Mouse (Mus musculus) cerebellum, adult 18-20 months (tissue): ENCODE measurements around the gene Slc22a23.
A peak's percentile ranks its signal among the peaks of the same experiment; 100 is the strongest.

ENCODE experiments used
- DNase-seq, 2 experiments: peaks; one replicate each; pipeline ENCODE4 v3.0.0; 2021

The Slc22a23 gene

GRCm38 (mm10) chr13:34299351-34300333, 45.3 kb downstream of the Slc22a23 start:
- DNase-seq = no peak

- DNase-seq = no peak
These were observed 46.3 kb downstream of the Slc22a23 start for GRCm38 (mm10) chr13:34298674-34299073.

GRCm38 (mm10) chr13:34298061-34298460, 46.9 kb downstream of the Slc22a23 start:
- DNase-seq = no peak

- DNase-seq = no peak
These were observed 49.1 kb downstream of the Slc22a23 start for GRCm38 (mm10) chr13:34295787-34296435.

GRCm38 (mm10) chr13:34294212-34294611, 50.8 kb downstream of the Slc22a23 start:
- no peak for DNase-seq

GRCm38 (mm10) chr13:34292042-34292441, 52.9 kb downstream of the Slc22a23 start:
- DNase-seq = no peak

GRCm38 (mm10) chr13:34290346-34290745, 54.6 kb downstream of the Slc22a23 start:
- DNase-seq = no peak

GRCm38 (mm10) chr13:34289567-34289966, 55.4 kb downstream of the Slc22a23 start:
- DNase-seq = no peak

GRCm38 (mm10) chr13:34288129-34288528, 56.9 kb downstream of the Slc22a23 start:
- DNase-seq = no peak

GRCm38 (mm10) chr13:34287601-34288083, 57.3 kb downstream of the Slc22a23 start:
- DNase-seq = no peak

- no peak for DNase-seq
These were observed 63.6 kb downstream of the Slc22a23 start for GRCm38 (mm10) chr13:34281360-34281759.

GRCm38 (mm10) chr13:34278759-34279270, 66.2 kb downstream of the Slc22a23 start:
- no peak for DNase-seq

GRCm38 (mm10) chr13:34278288-34278701, 66.7 kb downstream of the Slc22a23 start:
- DNase-seq = no peak

- no peak for DNase-seq
These were observed 67.4 kb downstream of the Slc22a23 start for GRCm38 (mm10) chr13:34277611-34278010.

- peak; percentile 40 to 54 for DNase-seq
These were observed 68.0 kb downstream of the Slc22a23 start for GRCm38 (mm10) chr13:34277001-34277400.

GRCm38 (mm10) chr13:34274890-34275289, 70.1 kb downstream of the Slc22a23 start:
- no peak for DNase-seq

GRCm38 (mm10) chr13:34274417-34274816, 70.6 kb downstream of the Slc22a23 start:
- peak; percentile 31 to 34 for DNase-seq

GRCm38 (mm10) chr13:34272275-34273054, 72.5 kb downstream of the Slc22a23 start:
- no peak for DNase-seq

GRCm38 (mm10) chr13:34271665-34272064, 73.3 kb downstream of the Slc22a23 start:
- no peak for DNase-seq

GRCm38 (mm10) chr13:34270886-34271602, 73.9 kb downstream of the Slc22a23 start:
- DNase-seq = no peak

- DNase-seq = no peak
These were observed 75.5 kb downstream of the Slc22a23 start for GRCm38 (mm10) chr13:34269376-34269991.
